Comparison of ENCODE assay signal across 21 mouse cellular contexts in genomic region chr19:53090677-53091076, GRCm38 (mm10). TPM values are rescaled to one million over a fixed set of nuclear protein-coding genes. Genes with fewer than 3 reads are reported as not detected.
A peak's percentile ranks its signal among the peaks of the same experiment; 100 is the strongest.
DNase-seq lines count a peak whose midpoint lies in the region; ATAC-seq and TF ChIP-seq lines count a peak whose summit lies in the region.
"Had no signal": no experiment of that assay in that cellular context is flagged by ENCODE, and none has a peak within 500 bp of the region (broad histone marks: within the 10 kb centered on the region; RNA-seq: fewer than 3 reads in every experiment).

No protein-coding gene starts in this region.

- H3K4me1 ChIP-seq in hindbrain, embryonic 16.5 days (ENCODE audit: control insufficient read depth, insufficient read depth, low read depth, low read length): 0 out of 2 replicates have a peak, but pooled peaks cover 2% of the 10 kb centered on the region
- no peaks in the 10 kb centered on the region; the same call in 1 of the 2 replicates for H3K4me1 ChIP-seq in hindbrain, embryonic 14.5 days (replicated peaks; ENCODE audit: control insufficient read depth, insufficient read depth, low read length)
- H3K4me1 ChIP-seq in E14TG2a.4 (replicated peaks; ENCODE audit: low read depth, low read length): peaks cover 86% of the 10 kb centered on the region
- H3K4me1 ChIP-seq in embryonic facial prominence, embryonic 10.5 days: peaks cover 43% of the 10 kb centered on the region

- H3K27ac ChIP-seq in hindbrain, embryonic 16.5 days (ENCODE audit: low read depth, low read length): no peak overlapping the region
- H3K27ac ChIP-seq in hindbrain, embryonic 14.5 days: no peak overlapping the region
- H3K27ac ChIP-seq in embryonic facial prominence, embryonic 10.5 days (replicated peaks): peak overlapping the region; percentile 63
- H3K27ac ChIP-seq: embryonic facial prominence, embryonic 13.5 days; limb, embryonic 12.5 days; liver, embryonic 15.5 days; lung, embryonic 15.5 days; midbrain, embryonic 13.5 days had no signal

- H3K36me3 ChIP-seq in hindbrain, embryonic 16.5 days (ENCODE audit: control insufficient read depth, insufficient read depth, low read length): no peaks in the 10 kb centered on the region
- H3K36me3 ChIP-seq in hindbrain, embryonic 14.5 days (replicated peaks; ENCODE audit: control insufficient read depth, insufficient read depth): no peaks in the 10 kb centered on the region
- H3K36me3 ChIP-seq in E14TG2a.4 (ENCODE audit: insufficient read depth, low read length): no peaks in the 10 kb centered on the region
- H3K36me3 ChIP-seq in embryonic facial prominence, embryonic 10.5 days (replicated peaks): no peaks in the 10 kb centered on the region
- H3K36me3 ChIP-seq: embryonic facial prominence, embryonic 13.5 days; limb, embryonic 12.5 days; liver, embryonic 15.5 days; lung, embryonic 15.5 days; midbrain, embryonic 13.5 days had no signal

- 0 out of 2 replicates have a peak, but pooled peaks have one; percentile 2 for ATAC-seq in hindbrain, embryonic 16.5 days
- no peak for ATAC-seq in hindbrain, embryonic 14.5 days (ENCODE audit: low FRiP score)
- ATAC-seq: CD4-positive, CD25-positive, alpha-beta regulatory T cell, adult 4 months; forebrain, postnatal 0 days had no signal

- no peak overlapping the region for H3K4me2 ChIP-seq in hindbrain, embryonic 16.5 days (ENCODE audit: low read length)
- no peak overlapping the region for H3K4me2 ChIP-seq in hindbrain, embryonic 14.5 days (replicated peaks)
- H3K4me2 ChIP-seq: embryonic facial prominence, embryonic 13.5 days; limb, embryonic 12.5 days; liver, embryonic 15.5 days; lung, embryonic 15.5 days; midbrain, embryonic 13.5 days had no signal

- no peaks in the 10 kb centered on the region for H3K27me3 ChIP-seq in hindbrain, embryonic 16.5 days (replicated peaks; ENCODE audit: control insufficient read depth, insufficient read depth, low read length)
- H3K27me3 ChIP-seq in hindbrain, embryonic 14.5 days (ENCODE audit: control insufficient read depth, insufficient read depth, low read length): no peaks in the 10 kb centered on the region
- peaks cover 11% of the 10 kb centered on the region for H3K27me3 ChIP-seq in E14TG2a.4 (ENCODE audit: insufficient read depth, low read length)
- H3K27me3 ChIP-seq in embryonic facial prominence, embryonic 10.5 days (replicated peaks; ENCODE audit: low read depth, poor library complexity, severe bottlenecking): no peaks in the 10 kb centered on the region
- H3K27me3 ChIP-seq: embryonic facial prominence, embryonic 13.5 days; limb, embryonic 12.5 days; liver, embryonic 15.5 days; lung, embryonic 15.5 days; midbrain, embryonic 13.5 days had no signal

- 96% methylated on average over 5 of the region's 5 CpGs for WGBS in hindbrain, embryonic 16.5 days
- WGBS in hindbrain, embryonic 14.5 days: 89% methylated on average over 5 of the region's 5 CpGs
- 95% methylated on average over 5 of the region's 5 CpGs for WGBS in embryonic facial prominence, embryonic 10.5 days

- H3K9ac ChIP-seq in hindbrain, embryonic 16.5 days (ENCODE audit: low read depth, low read length): no peak overlapping the region
- no peak overlapping the region for H3K9ac ChIP-seq in hindbrain, embryonic 14.5 days
- H3K9ac ChIP-seq: embryonic facial prominence, embryonic 13.5 days; forebrain, postnatal 0 days; limb, embryonic 12.5 days; liver, embryonic 15.5 days; lung, embryonic 15.5 days; midbrain, embryonic 13.5 days had no signal

- H3K9me3 ChIP-seq in hindbrain, embryonic 16.5 days (ENCODE audit: control insufficient read depth, low read length): no peaks in the 10 kb centered on the region
- H3K9me3 ChIP-seq in hindbrain, embryonic 14.5 days (ENCODE audit: control insufficient read depth, low read length): no peaks in the 10 kb centered on the region
- no peaks in the 10 kb centered on the region for H3K9me3 ChIP-seq in E14TG2a.4 (ENCODE audit: low read length)
- H3K9me3 ChIP-seq in embryonic facial prominence, embryonic 10.5 days: no peaks in the 10 kb centered on the region
- H3K9me3 ChIP-seq: embryonic facial prominence, embryonic 13.5 days; limb, embryonic 12.5 days; liver, embryonic 15.5 days; lung, embryonic 15.5 days; midbrain, embryonic 13.5 days had no signal

- no peak overlapping the region for H3K4me3 ChIP-seq in hindbrain, embryonic 16.5 days (ENCODE audit: low read length)
- H3K4me3 ChIP-seq in hindbrain, embryonic 14.5 days (replicated peaks; ENCODE audit: low read length): no peak overlapping the region
- H3K4me3 ChIP-seq in E14TG2a.4 (replicated peaks; ENCODE audit: low read length): peak overlapping the region; percentile 49
- no peak overlapping the region for H3K4me3 ChIP-seq in embryonic facial prominence, embryonic 10.5 days
- H3K4me3 ChIP-seq: embryonic facial prominence, embryonic 13.5 days; limb, embryonic 12.5 days; liver, embryonic 15.5 days; lung, embryonic 15.5 days; midbrain, embryonic 13.5 days had no signal

- TF ChIP-seq CTCF in E14TG2a.4 (conservative IDR thresholded peaks at IDR 0.05; ENCODE audit: low read length): no peak

- DNase-seq in cerebellum, adult 9-11 months: peak; percentile 55
- no peak for DNase-seq in cerebellum, adult 8-10 months
- DNase-seq in hindbrain, embryonic 14.5 days (ENCODE audit: low spot score): no peak
- DNase-seq in embryonic facial prominence, embryonic 10.5 days (ENCODE audit: low spot score): no peak
- no peak for DNase-seq in kidney, postnatal 10 days
- DNase-seq: adrenal gland, adult 2 months; adrenal gland, postnatal 36 days; embryo, embryonic 11 days; forebrain, postnatal 0 days; kidney, adult 11 months; kidney, postnatal 25 days; thymus, adult 2 months; thymus, postnatal 36 days had no signal

RNA-seq across cellular contexts. Expression of gene Add3, which starts 49.6 kb away (rescaled TPM):
- polyA plus RNA-seq in hindbrain, embryonic 16.5 days (2015; fragmentation: Nextera tagmentation; extraction: Ambion mirVana): 48.5 and 51.6 TPM in 2 replicates
- polyA plus RNA-seq in hindbrain, embryonic 14.5 days (2014; fragmentation: Nextera tagmentation; extraction: Ambion mirVana): 43.4 and 48.9 TPM in 2 replicates
- polyA plus RNA-seq in embryonic facial prominence, embryonic 10.5 days (2016; fragmentation: Nextera tagmentation; extraction: Ambion mirVana): 61.7 and 67.2 TPM in 2 replicates

RNA-seq across cellular contexts. Expression of gene Xpnpep1, which starts 50.7 kb away (rescaled TPM):
- polyA plus RNA-seq in hindbrain, embryonic 16.5 days (2015; fragmentation: Nextera tagmentation; extraction: Ambion mirVana): 118 and 129 TPM in 2 replicates
- 135 and 141 TPM in 2 replicates for polyA plus RNA-seq in hindbrain, embryonic 14.5 days (2014; fragmentation: Nextera tagmentation; extraction: Ambion mirVana)
- polyA plus RNA-seq in embryonic facial prominence, embryonic 10.5 days (2016; fragmentation: Nextera tagmentation; extraction: Ambion mirVana): 158 and 159 TPM in 2 replicates
